In genomic region chr15:31452336-31453097, GRCm38 (mm10) we compare ENCODE assay signal across 8 mouse cellular contexts. TPM values are rescaled to one million over a fixed set of nuclear protein-coding genes. Genes with fewer than 3 reads are reported as not detected.
DNase-seq lines count a peak whose midpoint lies in the region; ATAC-seq and TF ChIP-seq lines count a peak whose summit lies in the region.

No protein-coding gene starts in this region.

- TF ChIP-seq POLR2A in myocyte (IDR thresholded peaks at IDR 0.05; ENCODE audit: insufficient read length, low read depth) = no peak

- DNase-seq in kidney, adult 9 months = no peak
- no peak for DNase-seq in thymus, postnatal 10 days (ENCODE audit: low spot score in 2 of 2)
- DNase-seq in urinary bladder, postnatal 36 days (ENCODE audit: low spot score in 2 of 2) = no peak
- no peak for DNase-seq in cerebellum, adult 9-11 months

- no peak overlapping the region for H3K27ac ChIP-seq in kidney, embryonic 16.5 days (ENCODE audit: low read length)
- H3K27ac ChIP-seq in embryonic facial prominence, embryonic 13.5 days = no peak overlapping the region
- H3K27ac ChIP-seq in intestine, embryonic 16.5 days (ENCODE audit: low read length) = peak overlapping the region; percentile 70

- H3K9ac ChIP-seq in kidney, embryonic 16.5 days (replicated peaks; ENCODE audit: low read length) = peak overlapping the region; percentile 74
- peak overlapping the region; percentile 78 for H3K9ac ChIP-seq in embryonic facial prominence, embryonic 13.5 days
- peak overlapping the region; percentile 74 for H3K9ac ChIP-seq in intestine, embryonic 16.5 days (ENCODE audit: low read depth, low read length)

- H3K36me3 ChIP-seq in kidney, embryonic 16.5 days (ENCODE audit: insufficient read depth, low read length) = 0 out of 2 replicates have a peak, but pooled peaks cover 4% of the 10 kb centered on the region
- H3K36me3 ChIP-seq in embryonic facial prominence, embryonic 13.5 days = 0 out of 2 replicates have a peak, but pooled peaks cover 5% of the 10 kb centered on the region
- H3K36me3 ChIP-seq in intestine, embryonic 16.5 days (ENCODE audit: control insufficient read depth, insufficient read depth, low read length) = no peaks in the 10 kb centered on the region
- H3K36me3 ChIP-seq in myocyte (ENCODE audit: control insufficient read depth, insufficient read depth) = peaks cover 13% of the 10 kb centered on the region

- WGBS in kidney, embryonic 16.5 days = 46% methylated on average over 18 of the region's 18 CpGs
- 53% methylated on average over 18 of the region's 18 CpGs for WGBS in embryonic facial prominence, embryonic 13.5 days
- WGBS in intestine, embryonic 16.5 days = 47% methylated on average over 18 of the region's 18 CpGs

- peak overlapping the region; percentile 59 for H3K4me3 ChIP-seq in kidney, embryonic 16.5 days (ENCODE audit: low read length)
- peak overlapping the region; percentile 65 for H3K4me3 ChIP-seq in embryonic facial prominence, embryonic 13.5 days
- H3K4me3 ChIP-seq in intestine, embryonic 16.5 days (ENCODE audit: low read length) = peak overlapping the region; percentile 71
- H3K4me3 ChIP-seq in myocyte = peak overlapping the region; percentile 45

- ATAC-seq in kidney, embryonic 16.5 days (ENCODE audit: low FRiP score, low TSS enrichment) = no peak
- no peak for ATAC-seq in embryonic facial prominence, embryonic 13.5 days (ENCODE audit: insufficient number of reproducible peaks, insufficient read depth, low FRiP score, low TSS enrichment, low read depth)
- ATAC-seq in intestine, embryonic 16.5 days = no peak

- peak overlapping the region; percentile 72 for H3K4me2 ChIP-seq in kidney, embryonic 16.5 days (replicated peaks; ENCODE audit: low read depth, low read length)
- H3K4me2 ChIP-seq in embryonic facial prominence, embryonic 13.5 days = peak overlapping the region; percentile 78
- H3K4me2 ChIP-seq in intestine, embryonic 16.5 days (ENCODE audit: low read depth, low read length) = peak overlapping the region; percentile 86
- H3K4me2 ChIP-seq in myocyte (ENCODE audit: low read depth) = peak overlapping the region; percentile 98

- H3K9me3 ChIP-seq in kidney, embryonic 16.5 days (ENCODE audit: low read length) = no peaks in the 10 kb centered on the region
- H3K9me3 ChIP-seq in embryonic facial prominence, embryonic 13.5 days = no peaks in the 10 kb centered on the region
- no peaks in the 10 kb centered on the region for H3K9me3 ChIP-seq in intestine, embryonic 16.5 days (ENCODE audit: control insufficient read depth, low read length)

- no peaks in the 10 kb centered on the region for H3K27me3 ChIP-seq in kidney, embryonic 16.5 days (ENCODE audit: insufficient read depth, low read length)
- H3K27me3 ChIP-seq in embryonic facial prominence, embryonic 13.5 days = no peaks in the 10 kb centered on the region
- no peaks in the 10 kb centered on the region for H3K27me3 ChIP-seq in intestine, embryonic 16.5 days (replicated peaks; ENCODE audit: control insufficient read depth, insufficient read depth, low read length)
- no peaks in the 10 kb centered on the region for H3K27me3 ChIP-seq in myocyte (ENCODE audit: control insufficient read depth, insufficient read depth, insufficient read length)

- peak overlapping the region; percentile 38 for H3ac ChIP-seq in myocyte (ENCODE audit: control insufficient read depth, insufficient read length)

- H3K4me1 ChIP-seq in kidney, embryonic 16.5 days (ENCODE audit: insufficient read depth, low read length) = peaks cover 6% of the 10 kb centered on the region
- 0 out of 2 replicates have a peak, but pooled peaks cover 4% of the 10 kb centered on the region for H3K4me1 ChIP-seq in embryonic facial prominence, embryonic 13.5 days
- peaks cover 5% of the 10 kb centered on the region; the same call in 1 of the 2 replicates for H3K4me1 ChIP-seq in intestine, embryonic 16.5 days (ENCODE audit: control insufficient read depth, insufficient read depth, low read length)

- H3K79me2 ChIP-seq in myocyte (ENCODE audit: control insufficient read depth, insufficient read depth) = no peaks in the 10 kb centered on the region

TF ChIP-seq in myocyte, 11 proteins besides CTCF, POLR2A, EP300 and RAD21:
- TF ChIP-seq POLR2AphosphoS2 (IDR thresholded peaks at IDR 0.05; ENCODE audit: insufficient read length, low read depth) (no peak), CEBPB (IDR thresholded peaks at IDR 0.05; ENCODE audit: insufficient read depth, poor library complexity, severe bottlenecking) (no peak), USF1 (IDR thresholded peaks at IDR 0.05; ENCODE audit: low read depth) (no peak), MYOG (IDR thresholded peaks at IDR 0.05; ENCODE audit: control insufficient read depth in 1 of 3, insufficient read depth in 1 of 3, insufficient read length in 2 of 3, low read depth in 2 of 3) (no peak), E2F4 (IDR thresholded peaks at IDR 0.05; ENCODE audit: insufficient read depth) (no peak), MAX (IDR thresholded peaks at IDR 0.05; ENCODE audit: low read depth) (no peak), SRF (IDR thresholded peaks at IDR 0.05; ENCODE audit: control insufficient read depth, insufficient read length, low read depth) (no peak), REST (IDR thresholded peaks at IDR 0.05; ENCODE audit: insufficient read depth, insufficient read length) (no peak), MYOD1 (IDR thresholded peaks at IDR 0.05; ENCODE audit: control insufficient read depth in 1 of 3, insufficient read length in 2 of 3, low read depth in 2 of 3) (no peak)

RNA-seq across cellular contexts. Expression of gene Ropn1l, which starts 1.0 kb away (rescaled TPM):
- 3.7 and 4.3 TPM in 2 replicates for polyA plus RNA-seq in kidney, embryonic 16.5 days (2015; fragmentation: Nextera tagmentation; extraction: Ambion mirVana)
- polyA plus RNA-seq in embryonic facial prominence, embryonic 13.5 days (2015; fragmentation: Nextera tagmentation; extraction: Ambion mirVana) = 0.94 and 1.5 TPM in 2 replicates
- 1.7 and 1.9 TPM in 2 replicates for polyA plus RNA-seq in intestine, embryonic 16.5 days (2015; fragmentation: Nextera tagmentation; extraction: Ambion mirVana)
- 10.3 TPM for polyA plus RNA-seq in myocyte (2012; fragmentation: generic; extraction: Trizol)
